Mouse (Mus musculus) layer of hippocampus, postnatal 36 days (tissue): ENCODE measurements around the gene Serpina16. TPM values are rescaled to one million over a fixed set of nuclear protein-coding genes. Genes with fewer than 3 reads are reported as not detected.
A peak's percentile ranks its signal among the peaks of the same experiment; 100 is the strongest.

Experiments
- DNase-seq, 2 experiments: peaks; one replicate each; pipeline ENCODE4 v3.0.0; 2022
- total RNA-seq, 2 experiments: library from RNA; stranded (reverse); gene quantifications; 2 replicates each; pipeline ENCODE4 v1.2.3; 2021

The Serpina16 gene
- total RNA-seq, 2 experiments from 2014 or later, result not detected

DNA sequence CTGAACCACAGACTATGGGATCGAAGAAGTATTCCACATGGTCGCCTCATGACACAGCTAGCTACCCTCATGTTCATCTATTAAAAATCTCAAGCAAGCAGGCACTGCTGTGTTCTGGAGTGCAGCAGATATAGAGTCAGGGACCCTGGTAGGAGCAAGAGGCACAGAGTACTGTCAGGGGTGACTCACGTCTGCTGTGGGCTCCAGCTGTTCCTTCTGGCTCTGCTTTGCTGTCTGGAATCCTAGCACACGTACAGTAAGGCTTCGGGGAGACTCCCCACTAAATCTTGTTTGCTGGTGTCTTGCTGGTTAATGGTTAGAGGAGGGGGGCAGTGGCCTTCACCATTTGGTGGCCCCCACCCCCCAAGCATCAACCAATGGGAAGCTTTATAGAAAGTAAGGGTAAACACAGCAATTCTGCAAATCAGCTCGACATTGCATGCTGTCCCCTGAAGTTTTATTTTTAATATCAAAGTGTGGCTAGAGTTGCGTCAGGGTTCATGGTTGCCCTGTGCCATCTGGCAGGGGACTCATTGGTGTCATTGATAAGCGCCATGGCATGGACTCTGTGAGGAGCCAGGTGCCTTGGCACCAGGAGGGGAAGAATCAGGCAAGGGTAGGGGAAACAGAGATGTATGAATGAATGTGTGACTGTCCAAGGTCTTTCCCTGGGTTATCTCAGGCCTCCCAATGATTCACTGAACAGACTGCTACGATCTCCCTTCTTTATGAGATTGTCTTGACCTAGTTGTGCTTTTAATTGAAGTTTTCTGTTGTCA, 18.9 kb downstream of the Serpina16 start, which contains the start of gene Serpina6:
Gene Serpina6, minus strand, starts transcription at position 365 of the 779 bp plus-strand sequence.
- DNase-seq, result no peak

DNA sequence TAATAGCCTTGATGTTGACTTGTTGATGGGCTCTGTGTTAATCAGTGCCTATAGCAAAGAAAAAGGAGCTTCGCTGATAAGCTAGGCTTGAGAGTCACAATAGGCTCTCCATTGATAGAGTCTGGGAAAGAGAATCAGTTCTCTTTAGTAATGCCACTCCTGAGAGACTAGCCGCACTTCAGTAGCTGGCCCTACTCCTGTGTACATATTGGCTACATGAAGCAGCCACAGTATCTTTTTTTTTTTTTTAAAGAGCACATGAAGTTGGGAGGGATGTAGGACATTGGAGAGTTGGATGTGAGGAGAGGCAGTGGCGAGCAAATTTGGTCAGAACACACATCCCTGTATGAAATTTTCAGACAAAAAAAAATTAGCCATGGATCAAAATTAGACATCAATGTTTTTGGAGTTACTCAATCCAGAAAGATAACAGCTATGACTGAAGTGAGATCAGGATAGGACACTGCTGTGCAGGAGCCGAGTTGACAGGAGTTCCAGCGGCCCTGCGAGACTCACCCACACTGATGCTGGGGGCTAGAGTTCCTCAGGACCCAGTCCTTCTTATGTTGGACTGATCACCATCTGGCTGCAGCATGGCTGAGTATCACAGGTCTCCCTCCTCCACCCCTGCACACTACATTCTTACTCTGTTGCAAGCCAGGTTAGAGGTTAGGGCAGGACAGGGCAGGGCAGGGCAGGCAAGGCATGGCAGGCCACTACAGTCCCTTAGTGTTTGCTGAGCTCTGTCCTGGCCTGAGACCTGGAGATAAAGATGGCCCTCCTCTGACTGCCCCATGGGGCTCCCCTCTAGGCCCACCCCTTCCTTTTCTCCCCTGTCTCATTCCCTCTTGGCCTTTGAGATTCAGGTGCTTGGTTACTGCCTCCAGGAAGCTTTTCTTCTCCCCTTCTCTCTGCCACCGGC, 20.6 kb downstream of the Serpina16 start:
- no peak for DNase-seq

GRCm38 (mm10) chr12:103653836-103654235, 22.1 kb downstream of the Serpina16 start:
- no peak for DNase-seq

DNA sequence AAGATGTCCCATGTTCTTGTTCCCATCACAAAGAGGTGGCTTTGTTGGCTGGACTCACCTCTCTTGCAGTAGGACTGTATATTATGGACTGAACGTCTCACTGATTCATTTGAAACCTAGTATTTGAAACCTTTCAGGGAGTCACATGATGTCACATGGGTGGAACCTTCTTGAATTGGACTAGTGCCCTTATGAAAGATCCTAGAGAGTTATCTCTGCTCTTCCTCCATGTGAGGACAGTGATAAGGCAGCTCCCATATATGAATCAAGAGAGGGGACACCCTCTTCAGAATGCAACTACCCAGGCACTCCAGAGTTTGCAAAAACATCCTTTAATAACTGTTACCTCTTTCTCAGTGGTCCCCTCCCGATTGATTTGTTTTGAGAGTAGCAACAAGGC, 29.6 kb downstream of the Serpina16 start:
- no peak for DNase-seq

GRCm38 (mm10) chr12:103644601-103645000, 31.3 kb downstream of the Serpina16 start:
- no peak for DNase-seq

DNA sequence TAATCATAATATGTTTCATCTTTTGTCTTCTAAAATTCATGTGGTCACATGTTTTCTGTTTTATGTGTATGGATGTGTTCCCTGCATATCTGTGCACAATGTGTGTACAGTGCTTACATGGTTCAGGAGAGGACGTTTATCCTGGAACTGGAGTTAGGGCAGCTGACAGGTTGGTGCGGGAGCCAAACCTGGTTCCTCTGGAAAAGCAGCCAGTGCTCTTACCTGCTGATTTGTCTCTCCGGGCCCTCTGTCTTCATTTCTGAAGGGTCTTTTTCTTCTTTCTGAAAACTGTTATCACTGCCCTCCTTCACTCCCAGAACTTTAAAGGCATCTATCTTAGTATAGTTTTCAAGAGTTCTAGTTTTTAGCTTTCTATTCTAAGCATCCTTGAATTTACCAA, 32.1 kb downstream of the Serpina16 start:
- DNase-seq, result no peak

- DNase-seq, result peak; percentile 73 to 84
These were observed 32.6 kb downstream of the Serpina16 start for GRCm38 (mm10) chr12:103643336-103643735.

DNA sequence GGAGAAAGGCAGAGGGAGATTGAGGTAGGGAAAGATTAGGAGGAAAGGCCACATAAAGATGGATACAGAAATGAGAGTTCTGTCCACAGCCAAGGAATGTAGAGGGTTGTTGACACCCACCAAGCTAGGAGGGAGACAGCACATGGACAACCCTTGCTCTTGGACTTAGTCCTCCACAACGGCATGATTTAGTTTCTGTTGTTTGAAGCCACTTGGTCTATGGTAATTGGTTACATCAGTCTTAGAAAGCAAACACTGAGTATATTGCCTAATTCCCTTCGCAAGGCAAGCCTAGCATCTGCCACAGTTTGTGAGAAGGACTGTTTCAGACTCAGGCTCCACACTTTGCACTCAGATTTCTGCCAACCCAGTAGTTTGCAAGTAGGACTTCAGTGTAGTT, 40.1 kb downstream of the Serpina16 start:
- no peak for DNase-seq

GRCm38 (mm10) chr12:103634430-103634829, 41.5 kb downstream of the Serpina16 start:
- no peak for DNase-seq

DNA sequence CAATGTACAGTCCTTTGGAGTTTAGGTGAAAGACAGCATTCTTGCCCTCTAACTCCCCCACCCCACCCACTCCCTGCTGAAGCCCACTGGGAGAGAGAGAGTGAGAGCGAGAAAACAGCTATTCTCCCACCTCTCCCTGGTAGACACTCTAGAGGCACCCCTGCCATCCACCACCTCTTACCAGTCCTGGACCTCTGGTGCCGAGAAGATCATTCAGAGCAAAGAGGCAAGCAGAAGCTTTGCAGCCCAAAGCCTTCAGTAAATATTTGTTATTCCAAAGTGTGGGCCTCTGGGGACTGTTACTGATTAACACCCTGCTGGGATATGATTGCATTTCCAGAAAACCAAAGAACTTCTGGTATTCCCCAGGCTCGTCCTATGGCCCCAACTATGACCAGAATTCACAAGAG, 44.7 kb downstream of the Serpina16 start, which contains the start of gene Serpina10:
Gene Serpina10, minus strand, starts transcription at position 242 of the 410 bp plus-strand sequence.
- DNase-seq, result no peak

Other genes with a start within 250 kb of the Serpina16 start
- gene Ifi27, start 241.9 kb downstream of the Serpina16 start, total RNA-seq, result 10 to 100 TPM; 90.9 to 99.0 TPM
- gene Ifi27l2a, start 232.5 kb downstream of the Serpina16 start, total RNA-seq, result 1 to 10 TPM; 1.2 to 1.3 TPM
- gene Ifi27l2b, start 218.9 kb downstream of the Serpina16 start, total RNA-seq, result not detected
- gene Ppp4r4, start 143.9 kb downstream of the Serpina16 start, total RNA-seq, result 10 to 100 TPM; 49.2 to 49.3 TPM
- not detected for gene Serpina10, start 44.7 kb downstream of the Serpina16 start, total RNA-seq
- not detected for gene Serpina6, start 18.9 kb downstream of the Serpina16 start, total RNA-seq
- gene Serpina1f, start 19.4 kb upstream of the Serpina16 start, total RNA-seq, result not detected
- gene Serpina1d, start 97.5 kb upstream of the Serpina16 start, total RNA-seq, result not detected
- gene Serpina1b, start 154.2 kb upstream of the Serpina16 start, total RNA-seq, result not detected
- not detected for gene Serpina1a, start 187.4 kb upstream of the Serpina16 start, total RNA-seq
- gene Serpina1c, start 228.7 kb upstream of the Serpina16 start, total RNA-seq, result not detected